Mouse (Mus musculus): Measurements from ENCODE around the gene Tex9. TPM values are rescaled to one million over a fixed set of nuclear protein-coding genes. Genes with fewer than 3 reads are reported as not detected.
"Not testable (repeated sequence)": the region's sequence is repeated elsewhere in the genome, so short reads cannot be mapped to it uniquely, and the experiment has no call there.

The Tex9 gene
- total RNA-seq, 1 experiment from 2014 or later: 45.7 TPM

DNA sequence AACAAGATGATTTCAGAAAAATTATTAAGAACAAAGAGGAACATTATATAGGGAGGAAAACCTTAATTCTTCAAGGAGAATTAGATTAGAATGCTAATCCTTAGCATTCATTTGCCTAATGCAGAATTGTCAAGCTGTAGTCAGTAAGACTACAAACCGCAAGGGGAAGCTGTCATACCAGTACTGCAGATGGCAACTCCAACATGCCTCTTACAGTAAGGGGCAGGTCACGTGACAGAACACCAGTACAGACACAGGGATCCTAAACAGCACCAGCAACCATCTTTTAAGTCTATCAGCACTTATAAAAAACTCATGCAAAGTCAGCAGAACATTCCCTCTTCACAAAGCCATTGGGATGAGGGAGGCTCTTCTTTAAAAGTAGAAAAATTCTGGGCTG, 1.5 kb upstream of the Tex9 start:
- ATAC-seq (replicated peaks in 1 of 2; ENCODE audit: insufficient read depth in 1 of 2, low FRiP score in 2 of 2, low TSS enrichment in 1 of 2, low read depth in 1 of 2, poor library complexity in 2 of 2, severe bottlenecking in 2 of 2): no peak

DNA sequence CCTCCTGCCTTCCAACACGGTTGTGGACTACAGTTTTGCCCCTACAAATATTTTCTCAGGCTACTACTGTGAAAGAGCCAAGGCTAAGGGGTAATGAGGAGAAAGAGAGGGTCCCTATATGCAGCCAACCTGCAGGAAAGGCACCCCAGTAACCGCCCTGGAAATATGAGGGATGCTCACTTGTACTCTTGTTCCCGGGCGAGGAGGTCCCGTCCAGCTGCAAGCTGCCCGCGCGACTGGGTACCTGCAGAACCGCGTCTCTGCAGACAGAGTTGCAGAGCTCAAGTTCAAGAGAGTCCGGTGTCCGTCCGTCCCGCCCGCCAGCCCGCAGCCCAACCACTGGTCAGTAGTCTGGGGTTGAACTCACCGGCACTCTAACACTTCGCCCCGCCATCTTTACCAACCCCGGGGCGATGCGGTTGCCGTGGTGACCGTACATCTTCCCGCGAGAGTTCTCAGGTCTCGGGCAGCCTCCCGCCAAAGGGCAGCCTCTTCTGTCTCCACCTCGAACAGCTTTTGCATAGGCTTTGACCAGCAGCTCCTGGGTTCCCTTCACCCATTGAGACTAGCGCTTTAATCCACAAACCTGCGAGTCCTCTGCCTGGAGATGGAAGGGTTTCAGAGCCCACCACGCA, 336 bp downstream of the Tex9 start:
- ATAC-seq (replicated peaks in 1 of 2; ENCODE audit: insufficient read depth in 1 of 2, low FRiP score in 2 of 2, low TSS enrichment in 1 of 2, low read depth in 1 of 2, poor library complexity in 2 of 2, severe bottlenecking in 2 of 2): peak; percentile 98

DNA sequence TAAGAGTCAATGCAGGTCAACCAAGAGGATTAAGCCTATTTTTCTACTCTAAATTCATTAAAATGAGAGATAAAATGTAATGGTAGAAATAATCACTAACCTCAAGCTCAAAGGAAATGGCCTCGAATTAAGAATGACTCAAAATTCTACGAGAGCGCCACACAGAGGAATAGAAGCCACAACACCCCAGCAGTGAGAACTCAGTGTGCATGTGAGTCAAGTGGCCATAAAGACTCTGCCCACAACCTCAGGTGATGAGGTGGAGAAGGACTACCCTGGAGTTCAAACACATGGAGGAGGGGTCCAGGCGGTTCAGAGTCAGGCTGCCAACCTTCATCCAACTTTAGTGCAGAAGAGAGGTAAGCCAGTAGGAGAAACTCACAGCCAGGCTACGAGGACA, 2.9 kb downstream of the Tex9 start:
- no peak for ATAC-seq (replicated peaks in 1 of 2; ENCODE audit: insufficient read depth in 1 of 2, low FRiP score in 2 of 2, low TSS enrichment in 1 of 2, low read depth in 1 of 2, poor library complexity in 2 of 2, severe bottlenecking in 2 of 2)

DNA sequence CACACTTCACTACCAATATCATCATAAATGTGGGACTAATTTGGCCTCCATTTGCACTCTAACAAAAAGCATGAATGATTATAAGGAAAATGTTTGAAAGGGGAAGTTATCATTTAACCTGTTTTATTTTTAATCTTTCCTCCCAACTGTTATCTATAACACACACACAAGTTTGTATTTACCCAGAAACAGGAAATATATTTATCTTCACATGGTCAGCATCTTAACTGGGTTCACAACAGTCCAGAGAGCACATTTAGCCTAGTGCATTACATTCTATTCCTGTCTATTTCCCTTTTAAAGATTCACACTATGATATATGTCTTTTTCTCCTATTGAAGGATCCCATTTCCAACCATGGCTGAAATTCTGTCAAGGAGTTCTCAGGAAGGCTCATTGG, 3.5 kb downstream of the Tex9 start:
- no peak for ATAC-seq (replicated peaks in 1 of 2; ENCODE audit: insufficient read depth in 1 of 2, low FRiP score in 2 of 2, low TSS enrichment in 1 of 2, low read depth in 1 of 2, poor library complexity in 2 of 2, severe bottlenecking in 2 of 2)

DNA sequence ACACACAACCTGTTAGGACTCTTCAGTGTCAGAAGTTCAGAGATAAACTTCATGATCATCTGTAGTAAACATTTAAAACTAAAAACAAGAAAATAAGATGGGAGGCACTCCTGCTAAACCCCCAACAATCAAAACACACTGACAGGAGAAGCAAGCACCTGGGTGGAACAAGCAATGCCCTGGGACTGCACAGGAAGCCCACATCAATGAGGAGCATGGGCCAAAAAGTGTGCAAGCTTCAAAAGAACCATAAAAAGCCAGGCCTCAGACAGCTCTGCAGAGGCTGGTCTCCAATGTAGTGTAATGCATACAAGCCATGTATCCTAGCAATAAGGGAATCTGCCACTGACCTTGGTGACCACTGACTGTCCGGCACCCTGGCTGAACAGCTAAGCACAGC, 12.7 kb downstream of the Tex9 start:
- no peak for ATAC-seq (replicated peaks in 1 of 2; ENCODE audit: insufficient read depth in 1 of 2, low FRiP score in 2 of 2, low TSS enrichment in 1 of 2, low read depth in 1 of 2, poor library complexity in 2 of 2, severe bottlenecking in 2 of 2)

DNA sequence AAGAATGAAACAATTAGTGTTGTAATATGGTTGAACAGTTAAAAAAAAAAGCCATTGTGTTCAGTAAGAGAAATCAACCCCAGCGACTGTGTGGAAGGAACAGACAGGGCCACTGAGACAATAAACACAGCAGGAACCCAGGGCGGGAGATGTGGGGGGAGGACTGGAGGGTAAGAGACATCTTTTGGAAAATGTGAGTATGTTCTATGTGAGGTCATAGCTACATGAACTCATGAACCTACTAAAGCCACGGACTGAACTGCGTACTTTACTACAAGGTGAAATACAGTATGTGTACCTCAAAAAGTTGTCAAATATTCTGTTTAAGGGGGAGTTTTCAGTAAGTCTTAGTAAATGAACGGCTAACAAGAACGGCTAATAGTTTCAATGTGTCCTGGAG, 14.7 kb downstream of the Tex9 start:
- no peak for ATAC-seq (replicated peaks in 1 of 2; ENCODE audit: insufficient read depth in 1 of 2, low FRiP score in 2 of 2, low TSS enrichment in 1 of 2, low read depth in 1 of 2, poor library complexity in 2 of 2, severe bottlenecking in 2 of 2)

DNA sequence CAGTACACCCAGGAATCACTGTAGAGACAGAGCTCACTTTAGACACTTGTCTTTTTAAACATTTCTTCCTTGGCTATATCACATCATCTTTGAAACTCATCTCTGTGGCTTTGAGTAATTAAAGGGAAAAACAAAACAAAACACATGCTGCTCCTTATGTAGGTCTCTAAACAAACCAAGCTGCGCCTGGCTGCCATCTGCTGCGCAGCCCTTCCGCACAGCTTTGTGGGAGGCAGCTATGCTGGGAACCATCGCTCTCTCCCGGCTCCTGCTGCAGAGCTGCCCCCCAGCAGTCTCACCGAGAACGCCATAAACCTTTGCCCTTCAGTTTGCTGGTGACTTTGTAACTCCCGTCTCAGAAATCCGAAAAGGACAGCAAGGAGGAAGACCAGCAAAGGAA, 16.5 kb downstream of the Tex9 start:
- no peak for ATAC-seq (replicated peaks in 1 of 2; ENCODE audit: insufficient read depth in 1 of 2, low FRiP score in 2 of 2, low TSS enrichment in 1 of 2, low read depth in 1 of 2, poor library complexity in 2 of 2, severe bottlenecking in 2 of 2)

DNA sequence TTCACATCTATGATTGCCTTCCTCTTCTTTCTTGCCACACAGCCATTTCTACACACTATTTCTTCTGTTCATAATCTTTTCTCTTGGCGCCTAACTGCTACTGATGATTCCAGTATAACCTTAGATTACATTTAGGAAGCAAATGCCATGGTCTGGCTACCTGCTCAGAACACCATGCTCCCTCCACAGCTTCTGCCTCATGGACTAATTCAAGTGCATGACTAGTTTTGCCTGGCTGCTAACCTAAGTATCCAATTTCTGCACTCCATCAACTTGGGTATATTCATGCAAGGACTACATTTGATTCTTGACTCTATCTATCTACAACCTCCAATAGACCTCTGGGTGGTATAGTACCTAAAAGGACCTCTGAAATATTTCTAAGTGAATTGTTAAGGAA, 22.2 kb downstream of the Tex9 start:
- ATAC-seq (replicated peaks in 1 of 2; ENCODE audit: insufficient read depth in 1 of 2, low FRiP score in 2 of 2, low TSS enrichment in 1 of 2, low read depth in 1 of 2, poor library complexity in 2 of 2, severe bottlenecking in 2 of 2): no peak

DNA sequence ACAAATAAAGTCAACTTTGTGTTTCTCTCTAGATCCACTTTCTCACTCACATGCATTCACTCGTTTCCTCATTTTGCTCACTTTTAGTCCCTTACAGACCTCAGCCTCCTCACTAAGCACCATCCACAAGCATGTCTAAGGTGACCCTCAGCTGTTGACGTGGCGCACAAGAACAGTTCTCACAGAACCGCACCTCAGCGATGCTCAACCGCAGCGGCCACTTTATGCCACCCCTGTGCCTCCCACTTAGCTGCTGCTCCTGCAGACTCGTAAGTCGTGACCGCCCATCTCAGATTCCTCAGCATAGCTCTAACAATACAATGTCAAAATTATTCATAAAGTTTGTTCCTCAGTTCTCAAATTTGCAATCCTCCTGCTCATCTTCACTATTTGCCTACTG, 23.4 kb downstream of the Tex9 start:
- ATAC-seq (replicated peaks in 1 of 2; ENCODE audit: insufficient read depth in 1 of 2, low FRiP score in 2 of 2, low TSS enrichment in 1 of 2, low read depth in 1 of 2, poor library complexity in 2 of 2, severe bottlenecking in 2 of 2): no peak

DNA sequence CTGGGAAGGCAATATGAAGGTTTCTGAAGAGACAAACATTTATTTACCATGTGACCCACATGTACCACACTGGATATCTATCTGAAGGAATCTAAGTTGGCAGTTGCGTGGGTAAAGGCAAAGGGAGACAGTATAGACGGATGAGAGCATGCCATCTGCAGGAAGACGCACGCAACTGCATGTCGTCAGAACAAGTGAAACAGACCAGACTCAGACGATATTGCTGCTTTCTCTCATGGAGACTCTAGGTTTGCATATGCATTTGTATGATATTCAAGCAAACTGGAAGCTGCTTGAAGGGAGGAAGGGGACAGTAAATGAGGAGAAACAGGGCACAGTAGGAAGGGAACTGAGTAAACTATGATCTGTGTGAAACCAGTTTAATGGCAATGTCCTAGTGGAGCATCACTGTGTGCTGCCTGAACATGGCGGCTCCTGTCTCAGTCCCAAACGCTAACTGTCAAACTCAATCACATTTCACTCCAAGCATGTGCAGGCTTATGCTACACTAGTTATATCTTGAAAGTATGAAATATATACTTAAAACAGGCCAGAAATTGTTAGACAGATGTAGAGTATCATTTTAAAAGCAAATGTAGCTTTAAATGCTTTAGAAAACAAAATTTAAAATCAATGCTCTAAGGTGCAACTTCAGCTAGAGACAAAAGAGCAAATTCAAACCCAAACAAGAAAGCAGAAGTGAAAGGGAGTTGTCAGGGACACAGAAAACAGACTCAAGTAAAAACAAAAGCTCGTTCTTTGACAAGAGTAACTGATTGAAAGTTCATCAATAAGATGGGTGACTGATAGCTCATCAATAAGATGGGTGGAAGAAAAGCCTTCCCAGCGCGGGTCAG, 24.2 kb downstream of the Tex9 start:
- peak; percentile 63 to 74; a peak in 2 of 4 replicates for ATAC-seq (replicated peaks in 1 of 2; ENCODE audit: insufficient read depth in 1 of 2, low FRiP score in 2 of 2, low TSS enrichment in 1 of 2, low read depth in 1 of 2, poor library complexity in 2 of 2, severe bottlenecking in 2 of 2)

DNA sequence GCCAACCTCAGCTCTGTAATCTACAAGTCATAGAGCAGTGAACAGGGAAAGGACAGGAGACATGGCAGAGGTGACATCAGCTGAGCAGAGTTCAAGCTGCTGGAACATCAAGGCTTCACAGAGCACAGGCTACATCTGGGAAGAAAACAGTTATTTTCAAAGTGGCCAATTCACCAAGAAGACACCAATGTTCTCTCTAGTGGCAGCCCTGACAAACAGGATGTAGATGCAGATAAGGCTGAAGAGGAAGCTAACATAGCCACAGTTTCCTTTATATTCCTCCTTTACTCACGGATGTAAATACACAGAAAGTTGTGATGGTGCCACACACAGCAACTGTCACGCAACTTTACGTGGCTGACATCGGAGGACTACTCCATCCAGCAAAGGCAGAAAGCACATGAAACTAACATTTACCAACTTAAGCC, 26.2 kb downstream of the Tex9 start:
- ATAC-seq (replicated peaks in 1 of 2; ENCODE audit: insufficient read depth in 1 of 2, low FRiP score in 2 of 2, low TSS enrichment in 1 of 2, low read depth in 1 of 2, poor library complexity in 2 of 2, severe bottlenecking in 2 of 2): peak; percentile 62 to 80

DNA sequence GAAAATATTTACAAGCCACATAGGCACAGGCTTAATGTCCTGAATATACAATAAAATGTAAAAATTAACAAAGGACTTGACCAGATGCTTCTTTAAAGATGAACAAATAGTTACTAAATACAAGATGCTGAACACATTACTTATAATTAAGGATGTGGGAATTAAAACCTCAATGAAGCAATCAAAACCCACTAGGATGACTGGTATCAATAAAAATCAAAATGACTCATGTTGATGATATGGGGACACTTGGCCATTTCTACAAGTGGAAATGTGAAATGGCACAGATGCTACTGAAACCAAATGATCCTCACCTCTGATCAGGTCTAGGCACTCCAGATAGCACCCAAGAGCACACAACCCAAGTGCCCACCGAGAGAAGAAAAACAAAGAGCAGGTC, 27.2 kb downstream of the Tex9 start:
- ATAC-seq (replicated peaks in 1 of 2; ENCODE audit: insufficient read depth in 1 of 2, low FRiP score in 2 of 2, low TSS enrichment in 1 of 2, low read depth in 1 of 2, poor library complexity in 2 of 2, severe bottlenecking in 2 of 2): no peak

DNA sequence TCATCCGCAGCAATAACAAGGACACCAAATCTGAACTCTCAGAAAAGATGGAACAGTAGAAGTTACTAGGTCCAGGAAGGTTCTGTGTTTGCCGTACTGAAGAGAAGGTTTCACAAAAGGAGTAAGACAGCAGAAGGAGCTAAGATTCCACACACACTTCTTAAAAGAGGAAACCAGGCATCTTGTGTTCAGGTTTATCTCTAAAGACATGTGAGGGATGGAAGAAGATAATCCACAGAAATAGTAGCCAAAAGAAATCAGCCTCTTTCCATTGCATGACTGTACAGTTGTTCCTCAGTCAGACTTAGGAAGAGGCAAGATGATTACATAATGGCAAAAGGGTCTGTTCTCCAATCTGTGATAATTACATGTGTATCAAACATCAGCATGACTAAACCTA, 29.6 kb downstream of the Tex9 start:
- ATAC-seq (replicated peaks in 1 of 2; ENCODE audit: insufficient read depth in 1 of 2, low FRiP score in 2 of 2, low TSS enrichment in 1 of 2, low read depth in 1 of 2, poor library complexity in 2 of 2, severe bottlenecking in 2 of 2): no peak

DNA sequence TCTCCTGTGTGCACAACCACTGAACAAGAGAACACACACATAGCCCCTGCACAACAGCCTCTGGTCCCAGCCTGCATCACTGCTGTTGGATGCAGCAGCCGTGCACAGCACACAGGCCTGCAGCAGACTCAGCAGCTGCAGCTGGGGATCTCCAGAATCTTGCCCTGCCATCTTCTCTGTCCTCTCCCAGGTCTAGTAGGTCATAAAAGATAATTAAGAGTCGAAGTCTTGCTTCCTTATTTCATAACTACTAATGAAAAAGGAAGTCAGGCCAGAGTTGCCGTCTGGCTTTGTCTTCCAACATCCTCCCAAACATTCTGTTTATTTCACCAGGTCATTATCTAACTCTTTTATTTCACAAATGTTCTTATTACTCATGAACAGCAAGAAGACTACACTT, 31.2 kb downstream of the Tex9 start:
- no peak for ATAC-seq (replicated peaks in 1 of 2; ENCODE audit: insufficient read depth in 1 of 2, low FRiP score in 2 of 2, low TSS enrichment in 1 of 2, low read depth in 1 of 2, poor library complexity in 2 of 2, severe bottlenecking in 2 of 2)

DNA sequence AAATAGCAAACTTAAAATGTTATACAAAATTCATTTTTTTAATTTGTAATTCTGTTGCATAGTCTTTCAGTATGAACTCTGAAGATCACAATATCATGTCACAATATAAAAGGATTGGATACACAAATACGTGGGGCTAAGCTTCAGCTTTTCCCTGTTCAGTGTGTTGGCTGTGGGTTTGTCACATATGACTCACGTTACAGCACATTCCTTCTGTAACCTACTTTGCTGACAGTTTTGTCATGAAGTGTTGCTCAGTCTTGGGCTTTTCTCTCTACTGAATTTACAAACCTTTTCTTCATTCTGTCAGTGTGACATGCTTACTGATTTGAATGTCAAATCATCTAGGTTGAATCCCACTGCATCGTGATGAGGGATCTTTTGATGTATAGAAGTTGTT, 32.3 kb downstream of the Tex9 start:
- no peak for ATAC-seq (replicated peaks in 1 of 2; ENCODE audit: insufficient read depth in 1 of 2, low FRiP score in 2 of 2, low TSS enrichment in 1 of 2, low read depth in 1 of 2, poor library complexity in 2 of 2, severe bottlenecking in 2 of 2)

DNA sequence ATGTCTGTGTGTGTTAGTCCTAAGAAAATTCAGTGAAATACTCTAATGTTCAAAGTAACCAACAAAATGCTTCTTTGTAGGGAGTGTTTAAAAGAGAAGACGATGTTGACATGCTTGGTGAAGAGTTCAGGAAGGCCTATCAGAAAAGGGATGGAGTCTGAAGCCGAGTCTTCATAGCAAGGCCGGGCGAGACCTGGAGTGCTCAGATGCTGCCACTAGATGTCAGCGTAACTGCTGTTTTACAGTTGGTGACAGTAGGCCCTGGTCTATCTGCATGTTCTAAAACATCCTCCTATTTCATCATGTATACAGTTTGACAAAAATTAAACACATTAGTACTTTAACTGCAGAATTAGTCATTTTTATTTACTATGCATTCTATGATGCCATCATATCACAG, 33.8 kb downstream of the Tex9 start:
- ATAC-seq (replicated peaks in 1 of 2; ENCODE audit: insufficient read depth in 1 of 2, low FRiP score in 2 of 2, low TSS enrichment in 1 of 2, low read depth in 1 of 2, poor library complexity in 2 of 2, severe bottlenecking in 2 of 2): peak; percentile 80 to 90

DNA sequence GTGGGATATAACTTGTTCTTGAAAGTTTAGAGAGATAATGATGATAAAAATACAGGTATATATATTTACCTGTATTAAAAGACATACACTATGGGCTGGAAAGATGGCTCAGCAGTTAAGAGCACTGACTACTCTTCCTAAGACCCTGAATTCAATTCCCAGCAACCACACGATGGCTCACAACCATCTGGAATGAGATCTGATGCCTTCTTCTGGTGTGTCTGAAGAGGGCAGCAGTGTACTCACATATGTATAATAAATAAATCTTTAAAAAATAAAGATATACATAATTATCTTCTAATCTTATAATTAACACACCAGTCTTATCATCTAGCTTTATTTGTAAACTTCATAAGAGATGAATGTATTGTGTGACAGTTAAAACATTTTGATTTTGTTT, 35.6 kb downstream of the Tex9 start:
- no peak for ATAC-seq (replicated peaks in 1 of 2; ENCODE audit: insufficient read depth in 1 of 2, low FRiP score in 2 of 2, low TSS enrichment in 1 of 2, low read depth in 1 of 2, poor library complexity in 2 of 2, severe bottlenecking in 2 of 2)

DNA sequence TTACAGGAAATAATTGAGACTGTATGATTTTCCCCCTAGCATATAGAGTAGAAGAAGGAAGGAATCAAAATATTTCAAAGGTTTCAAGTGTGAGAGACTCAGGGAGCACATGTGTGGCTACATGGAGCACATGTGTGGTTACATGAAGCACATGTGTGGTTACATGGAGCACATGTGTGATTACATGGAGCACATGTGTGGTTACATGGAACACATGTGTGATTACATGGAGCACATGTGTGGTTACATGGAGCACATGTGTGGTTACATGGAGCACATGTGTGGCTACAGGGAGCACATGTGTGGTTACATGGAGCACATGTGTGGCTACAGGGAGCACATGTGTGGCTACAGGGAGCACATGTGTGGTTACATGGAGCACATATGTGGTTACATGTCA, 37.7 kb downstream of the Tex9 start:
- not testable (repeated sequence) for ATAC-seq (replicated peaks in 1 of 2; ENCODE audit: insufficient read depth in 1 of 2, low FRiP score in 2 of 2, low TSS enrichment in 1 of 2, low read depth in 1 of 2, poor library complexity in 2 of 2, severe bottlenecking in 2 of 2)

DNA sequence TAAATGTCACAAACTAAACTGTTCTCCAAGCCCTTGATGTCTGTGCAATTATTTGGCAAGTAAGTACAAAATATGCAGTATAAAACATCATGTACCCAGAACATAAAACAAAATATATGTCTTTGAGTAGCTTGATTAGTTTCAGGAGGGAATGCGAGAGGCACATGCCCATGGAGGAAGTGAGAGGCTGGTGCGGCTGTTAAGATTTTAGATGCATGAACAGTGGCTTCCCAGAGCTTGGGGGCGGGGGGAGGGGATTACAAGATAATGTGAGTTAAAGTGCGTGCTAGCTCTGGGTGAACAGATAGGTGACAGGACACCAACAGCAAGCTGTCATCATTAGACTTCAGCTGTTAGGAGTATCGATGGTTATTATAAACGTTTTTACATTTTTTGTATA, 40.9 kb downstream of the Tex9 start:
- no peak for ATAC-seq (replicated peaks in 1 of 2; ENCODE audit: insufficient read depth in 1 of 2, low FRiP score in 2 of 2, low TSS enrichment in 1 of 2, low read depth in 1 of 2, poor library complexity in 2 of 2, severe bottlenecking in 2 of 2)
